Mouse (Mus musculus): ENCODE measurements around the gene Pink1. TPM values are rescaled to one million over a fixed set of nuclear protein-coding genes. Genes with fewer than 3 reads are reported as not detected.

Pink1 gene
- polyA plus RNA-seq, 1 experiment = 9.7 TPM

- Histone ChIP-seq H3ac (ENCODE audit: control insufficient read depth, insufficient read length, low read depth) (peak overlapping the region; percentile 65), H3K79me3 (ENCODE audit: low read depth) (peaks cover 14% of the 10 kb centered on the region), H3K27me3 (ENCODE audit: control insufficient read depth, insufficient read depth, insufficient read length) (no peaks in the 10 kb centered on the region), H3K79me2 (ENCODE audit: control insufficient read depth, insufficient read depth) (peaks cover 35% of the 10 kb centered on the region), H3K36me3 (ENCODE audit: control insufficient read depth, insufficient read depth) (no peaks in the 10 kb centered on the region), H3K4me3 (ENCODE audit: insufficient read depth, poor library complexity, severe bottlenecking) (peak overlapping the region; percentile 25)
- TF ChIP-seq MAX (IDR thresholded peaks at IDR 0.05) = no peak
- no peak for TF ChIP-seq MYOD1 (IDR thresholded peaks at IDR 0.05; ENCODE audit: control insufficient read depth, insufficient read length, low read depth)
- TF ChIP-seq FOSL1 (IDR thresholded peaks at IDR 0.05; ENCODE audit: insufficient read depth, low read length, poor library complexity, severe bottlenecking) = no peak
- no peak for TF ChIP-seq CTCF (IDR thresholded peaks at IDR 0.05; ENCODE audit: control insufficient read depth, insufficient read depth, insufficient read length)
- no peak for TF ChIP-seq CEBPB (IDR thresholded peaks at IDR 0.05; ENCODE audit: low read depth)
- no peak for TF ChIP-seq USF1 (IDR thresholded peaks at IDR 0.05; ENCODE audit: low read depth)
Observed at GRCm38 (mm10) chr4:138303742-138304141, 22.4 kb downstream of the Pink1 start.

GRCm38 (mm10) chr4:138303011-138303410 is 23.1 kb downstream of the Pink1 start:
- Histone ChIP-seq H3K4me3 (ENCODE audit: insufficient read depth, poor library complexity, severe bottlenecking) (no peak overlapping the region), H3K36me3 (ENCODE audit: control insufficient read depth, insufficient read depth) (no peaks in the 10 kb centered on the region), H3K27me3 (ENCODE audit: control insufficient read depth, insufficient read depth, insufficient read length) (no peaks in the 10 kb centered on the region), H3K79me2 (ENCODE audit: control insufficient read depth, insufficient read depth) (peaks cover 31% of the 10 kb centered on the region), H3K79me3 (ENCODE audit: low read depth) (peaks cover 14% of the 10 kb centered on the region), H3ac (ENCODE audit: control insufficient read depth, insufficient read length, low read depth) (no peak overlapping the region)
- TF ChIP-seq MYOD1 (IDR thresholded peaks at IDR 0.05; ENCODE audit: control insufficient read depth, insufficient read length, low read depth) (no peak), CTCF (IDR thresholded peaks at IDR 0.05; ENCODE audit: control insufficient read depth, insufficient read depth, insufficient read length) (no peak), MYOG (IDR thresholded peaks at IDR 0.05; ENCODE audit: control insufficient read depth, extremely low read depth, insufficient read length) (no peak), CEBPB (IDR thresholded peaks at IDR 0.05; ENCODE audit: low read depth) (no peak), USF1 (IDR thresholded peaks at IDR 0.05; ENCODE audit: low read depth) (no peak), MAX (IDR thresholded peaks at IDR 0.05) (no peak), FOSL1 (IDR thresholded peaks at IDR 0.05; ENCODE audit: insufficient read depth, low read length, poor library complexity, severe bottlenecking) (no peak)

- H3K79me3 ChIP-seq (ENCODE audit: low read depth) = peaks cover 7% of the 10 kb centered on the region
- H3K79me2 ChIP-seq (ENCODE audit: control insufficient read depth, insufficient read depth) = peaks cover 14% of the 10 kb centered on the region
- no peak for TF ChIP-seq MYOG (IDR thresholded peaks at IDR 0.05; ENCODE audit: control insufficient read depth, extremely low read depth, insufficient read length)
- TF ChIP-seq USF1 (IDR thresholded peaks at IDR 0.05; ENCODE audit: low read depth) = no peak
- no peak for TF ChIP-seq MAX (IDR thresholded peaks at IDR 0.05)
- no peak for TF ChIP-seq FOSL1 (IDR thresholded peaks at IDR 0.05; ENCODE audit: insufficient read depth, low read length, poor library complexity, severe bottlenecking)
- no peak for TF ChIP-seq CEBPB (IDR thresholded peaks at IDR 0.05; ENCODE audit: low read depth)
- no peak for TF ChIP-seq CTCF (IDR thresholded peaks at IDR 0.05; ENCODE audit: control insufficient read depth, insufficient read depth, insufficient read length)
- no peak for TF ChIP-seq MYOD1 (IDR thresholded peaks at IDR 0.05; ENCODE audit: control insufficient read depth, insufficient read length, low read depth)
- no peak overlapping the region for H3K4me3 ChIP-seq (ENCODE audit: insufficient read depth, poor library complexity, severe bottlenecking)
- H3K27me3 ChIP-seq (ENCODE audit: control insufficient read depth, insufficient read depth, insufficient read length) = peaks cover 5% of the 10 kb centered on the region
- H3K36me3 ChIP-seq (ENCODE audit: control insufficient read depth, insufficient read depth) = no peaks in the 10 kb centered on the region
- no peak overlapping the region for H3ac ChIP-seq (ENCODE audit: control insufficient read depth, insufficient read length, low read depth)
Observed at GRCm38 (mm10) chr4:138301271-138301780, 24.8 kb downstream of the Pink1 start.

- H3ac ChIP-seq (ENCODE audit: control insufficient read depth, insufficient read length, low read depth) = no peak overlapping the region
- TF ChIP-seq MYOG (IDR thresholded peaks at IDR 0.05; ENCODE audit: control insufficient read depth, extremely low read depth, insufficient read length) = no peak
- TF ChIP-seq MYOD1 (IDR thresholded peaks at IDR 0.05; ENCODE audit: control insufficient read depth, insufficient read length, low read depth) = no peak
- TF ChIP-seq FOSL1 (IDR thresholded peaks at IDR 0.05; ENCODE audit: insufficient read depth, low read length, poor library complexity, severe bottlenecking) = no peak
- no peak for TF ChIP-seq CTCF (IDR thresholded peaks at IDR 0.05; ENCODE audit: control insufficient read depth, insufficient read depth, insufficient read length)
- no peak for TF ChIP-seq CEBPB (IDR thresholded peaks at IDR 0.05; ENCODE audit: low read depth)
- no peak for TF ChIP-seq USF1 (IDR thresholded peaks at IDR 0.05; ENCODE audit: low read depth)
- TF ChIP-seq MAX (IDR thresholded peaks at IDR 0.05) = no peak
- no peak overlapping the region for H3K4me3 ChIP-seq (ENCODE audit: insufficient read depth, poor library complexity, severe bottlenecking)
- peaks cover 43% of the 10 kb centered on the region for H3K27me3 ChIP-seq (ENCODE audit: control insufficient read depth, insufficient read depth, insufficient read length)
- no peaks in the 10 kb centered on the region for H3K36me3 ChIP-seq (ENCODE audit: control insufficient read depth, insufficient read depth)
- no peaks in the 10 kb centered on the region for H3K79me3 ChIP-seq (ENCODE audit: low read depth)
- H3K79me2 ChIP-seq (ENCODE audit: control insufficient read depth, insufficient read depth) = no peaks in the 10 kb centered on the region
Observed at GRCm38 (mm10) chr4:138293949-138294550, 32.1 kb downstream of the Pink1 start.

GRCm38 (mm10) chr4:138293261-138293948 is 32.7 kb downstream of the Pink1 start:
- H3K4me3 ChIP-seq (ENCODE audit: insufficient read depth, poor library complexity, severe bottlenecking) = no peak overlapping the region
- H3K36me3 ChIP-seq (ENCODE audit: control insufficient read depth, insufficient read depth) = no peaks in the 10 kb centered on the region
- no peaks in the 10 kb centered on the region for H3K79me2 ChIP-seq (ENCODE audit: control insufficient read depth, insufficient read depth)
- H3K27me3 ChIP-seq (ENCODE audit: control insufficient read depth, insufficient read depth, insufficient read length) = peaks cover 50% of the 10 kb centered on the region
- H3ac ChIP-seq (ENCODE audit: control insufficient read depth, insufficient read length, low read depth) = no peak overlapping the region
- TF ChIP-seq FOSL1 (IDR thresholded peaks at IDR 0.05; ENCODE audit: insufficient read depth, low read length, poor library complexity, severe bottlenecking) (no peak), MYOG (IDR thresholded peaks at IDR 0.05; ENCODE audit: control insufficient read depth, extremely low read depth, insufficient read length) (no peak), MAX (IDR thresholded peaks at IDR 0.05) (no peak), USF1 (IDR thresholded peaks at IDR 0.05; ENCODE audit: low read depth) (no peak), CTCF (IDR thresholded peaks at IDR 0.05; ENCODE audit: control insufficient read depth, insufficient read depth, insufficient read length) (no peak)
- H3K79me3 ChIP-seq (ENCODE audit: low read depth) = no peaks in the 10 kb centered on the region
